Mouse (Mus musculus) heart, postnatal 0 days (tissue): ENCODE data around the gene 3425401B19Rik. TPM values are rescaled to one million over a fixed set of nuclear protein-coding genes. Genes with fewer than 3 reads are reported as not detected.

Experiments
- ATAC-seq: fragments of 200-750 bp; cut with Nextera tagmentation; 2 replicates; pipeline ENCODE4 v1.8.0; 2017; ENCODE audit warnings: low read depth, moderate number of reproducible peaks, moderate library complexity; ENCODE audit not compliant: insufficient read depth
- DNase-seq: peaks from one replicate; pipeline ENCODE4 v3.0.0-alpha.2; 2016; ENCODE audit warnings: low spot score
- H3K27ac ChIP-seq: fragments of 300-500 bp; sonication (generic); 2 replicates; pipeline ENCODE4 v1.5.1; 2014; ENCODE audit warnings: low read depth, mild to moderate bottlenecking
- H3K27me3 ChIP-seq: fragments of 300-500 bp; sonication (generic); 2 replicates; pipeline ENCODE4 v1.6.1; 2014; ENCODE audit warnings: low read length, mixed read lengths; ENCODE audit not compliant: control insufficient read depth, insufficient read depth
- H3K36me3 ChIP-seq: fragments of 300-500 bp; sonication (generic); replicated peaks from 2 replicates; pipeline ENCODE4 v1.6.1; 2014; ENCODE audit warnings: low read length, mixed read lengths; ENCODE audit not compliant: control insufficient read depth, insufficient read depth
- H3K4me1 ChIP-seq: fragments of 300-500 bp; sonication (generic); 2 replicates; pipeline ENCODE4 v1.6.1; 2014; ENCODE audit warnings: antibody characterized with exemption; ENCODE audit not compliant: control insufficient read depth, insufficient read depth
- H3K4me2 ChIP-seq: fragments of 300-500 bp; sonication (generic); 2 replicates; pipeline ENCODE4 v1.6.1; 2014; ENCODE audit warnings: low read depth, mild to moderate bottlenecking, low read length, moderate library complexity
- H3K4me3 ChIP-seq: fragments of 300-500 bp; sonication (generic); 2 replicates; pipeline ENCODE4 v1.5.1; 2014; ENCODE audit warnings: low read depth, low read length
- H3K9ac ChIP-seq: fragments of 300-500 bp; sonication (generic); replicated peaks from 2 replicates; pipeline ENCODE4 v1.6.1; 2014; ENCODE audit warnings: low read depth, low read length, mixed read lengths
- H3K9me3 ChIP-seq: fragments of 300-500 bp; sonication (generic); replicated peaks from 2 replicates; pipeline ENCODE4 v1.6.1; 2016; ENCODE audit warnings: low read length; ENCODE audit not compliant: control insufficient read depth
- CTCF ChIP-seq: IDR thresholded peaks from 2 replicates; pipeline ENCODE4 v1.5.1; 2016; ENCODE audit warnings: antibody characterized with exemption, control low read depth, low read depth
- EP300 ChIP-seq: IDR thresholded peaks from 2 replicates; pipeline ENCODE4 v1.6.1; 2016; ENCODE audit warnings: antibody characterized with exemption, low read depth
- whole genome bisulfite sequencing: fragments of 180-500 bp; shearing (Covaris S2); extraction: QIAGEN DNeasy Blood & Tissue Kit; methylation state at CpG from one replicate; pipeline ENCODE4 v1.1.7; 2014; 5-methylcytosine and 5-hydroxymethylcytosine counted together
- polyA plus RNA-seq: library from polyadenylated mRNA; unstranded; fragments of >200 nt; fragmentation: Nextera tagmentation; extraction: Ambion mirVana; gene quantifications from 2 replicates; pipeline ENCODE4 v1.2.1, GENCODE M21; 2015
- total RNA-seq: library from RNA; depleted of rRNA; stranded (reverse); fragments of >200 nt; gene quantifications from 2 replicates; pipeline ENCODE4 v1.2.3, GENCODE M21; 2014; ENCODE audit warnings: low replicate concordance; rRNA removed

Gene 3425401B19Rik
- total RNA-seq (19.4 and 22.8 TPM in 2 replicates), polyA plus RNA-seq (11.2 and 12.1 TPM in 2 replicates)

GRCm38 (mm10) chr14:32685124-32685826 is at the start of gene 3425401B19Rik:
Gene 3425401B19Rik, minus strand, starts transcription at chr14:32685293.
- 10% methylated on average over 16 of the region's 16 CpGs for WGBS
- Histone ChIP-seq H3K4me1 (peaks cover 20% of the 10 kb centered on the region), H3K9me3 (no peaks in the 10 kb centered on the region), H3K27me3 (no peaks in the 10 kb centered on the region), H3K4me2 (peak within 1 kb of the TSS; percentile 71), H3K36me3 (no peaks in the 10 kb centered on the region), H3K4me3 (peak within 1 kb of the TSS; percentile 60), H3K27ac (peak within 1 kb of the TSS; percentile 97), H3K9ac (peak within 1 kb of the TSS; percentile 74)
- ATAC-seq (peak; percentile 82), DNase-seq (peak; percentile 88)
- 0 out of 2 replicates have a peak, but pooled peaks have one; percentile 18 for TF ChIP-seq EP300
- no peak for TF ChIP-seq CTCF

DNA sequence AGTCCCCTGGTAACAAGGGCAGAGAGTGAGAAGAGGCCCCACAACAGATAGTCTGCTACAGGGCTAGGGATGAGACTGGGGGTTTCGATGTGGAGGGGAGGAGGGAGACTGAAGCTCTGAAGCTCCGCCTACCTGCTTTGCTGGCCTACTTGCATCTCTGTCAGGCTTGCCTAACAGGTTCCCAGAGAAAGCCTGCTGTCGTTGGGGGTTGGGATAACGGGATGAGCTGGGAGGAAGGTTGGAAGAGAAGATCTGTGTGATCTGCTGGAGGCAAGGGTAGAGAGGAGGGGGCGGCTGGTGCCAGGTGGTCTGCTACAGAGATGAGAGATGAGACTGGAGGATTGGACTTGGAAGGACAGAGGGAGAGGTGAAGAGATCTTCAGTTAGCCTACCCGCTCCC is 47.9 kb upstream of the 3425401B19Rik start:
- no peaks in the 10 kb centered on the region for H3K27me3 ChIP-seq
- DNase-seq = no peak
- no peaks in the 10 kb centered on the region for H3K36me3 ChIP-seq
- TF ChIP-seq EP300 (no peak), CTCF (no peak)
- no peak overlapping the region for H3K9ac ChIP-seq
- 46% methylated on average over 6 of the region's 6 CpGs for WGBS
- no peak overlapping the region for H3K27ac ChIP-seq
- no peak for ATAC-seq
- H3K4me3 ChIP-seq = no peak overlapping the region
- no peak overlapping the region for H3K4me2 ChIP-seq
- no peaks in the 10 kb centered on the region for H3K4me1 ChIP-seq
- no peaks in the 10 kb centered on the region for H3K9me3 ChIP-seq

GRCm38 (mm10) chr14:32726864-32727263 is 41.8 kb upstream of the 3425401B19Rik start:
- Histone ChIP-seq H3K27ac (no peak overlapping the region), H3K4me1 (no peaks in the 10 kb centered on the region), H3K4me2 (no peak overlapping the region), H3K4me3 (no peak overlapping the region), H3K9ac (no peak overlapping the region), H3K9me3 (no peaks in the 10 kb centered on the region), H3K36me3 (no peaks in the 10 kb centered on the region), H3K27me3 (no peaks in the 10 kb centered on the region)
- no peak for DNase-seq
- TF ChIP-seq EP300 (no peak), CTCF (no peak)
- no peak for ATAC-seq

DNA sequence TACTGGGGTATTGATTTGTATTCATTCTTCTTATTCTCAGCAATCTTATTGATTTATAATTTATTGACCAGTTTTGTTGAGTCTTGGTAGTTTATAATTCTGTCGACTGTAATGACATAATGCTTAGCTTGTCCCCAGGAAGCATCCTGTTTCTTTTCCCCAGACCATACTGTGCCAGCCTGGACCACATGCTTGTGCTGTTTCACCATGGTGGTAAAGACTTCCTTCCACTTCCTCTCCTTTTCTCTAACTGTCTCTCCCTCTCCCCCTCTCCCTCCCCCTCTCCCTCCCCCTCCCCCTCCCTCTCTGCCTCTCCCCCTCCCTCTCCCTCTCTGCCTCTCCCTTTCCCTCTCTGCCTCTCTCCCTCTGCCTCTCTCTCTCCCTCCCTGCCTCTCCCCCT is 36.4 kb upstream of the 3425401B19Rik start:
- Histone ChIP-seq H3K4me2 (no peak overlapping the region), H3K4me1 (no peaks in the 10 kb centered on the region), H3K9ac (no peak overlapping the region), H3K27ac (no peak overlapping the region), H3K36me3 (no peaks in the 10 kb centered on the region), H3K27me3 (no peaks in the 10 kb centered on the region), H3K9me3 (no peaks in the 10 kb centered on the region), H3K4me3 (no peak overlapping the region)
- TF ChIP-seq CTCF (no peak), EP300 (no peak)
- DNase-seq = no peak
- ATAC-seq = no peak
- 41% methylated on average over 1 of the region's 1 CpGs for WGBS

DNA sequence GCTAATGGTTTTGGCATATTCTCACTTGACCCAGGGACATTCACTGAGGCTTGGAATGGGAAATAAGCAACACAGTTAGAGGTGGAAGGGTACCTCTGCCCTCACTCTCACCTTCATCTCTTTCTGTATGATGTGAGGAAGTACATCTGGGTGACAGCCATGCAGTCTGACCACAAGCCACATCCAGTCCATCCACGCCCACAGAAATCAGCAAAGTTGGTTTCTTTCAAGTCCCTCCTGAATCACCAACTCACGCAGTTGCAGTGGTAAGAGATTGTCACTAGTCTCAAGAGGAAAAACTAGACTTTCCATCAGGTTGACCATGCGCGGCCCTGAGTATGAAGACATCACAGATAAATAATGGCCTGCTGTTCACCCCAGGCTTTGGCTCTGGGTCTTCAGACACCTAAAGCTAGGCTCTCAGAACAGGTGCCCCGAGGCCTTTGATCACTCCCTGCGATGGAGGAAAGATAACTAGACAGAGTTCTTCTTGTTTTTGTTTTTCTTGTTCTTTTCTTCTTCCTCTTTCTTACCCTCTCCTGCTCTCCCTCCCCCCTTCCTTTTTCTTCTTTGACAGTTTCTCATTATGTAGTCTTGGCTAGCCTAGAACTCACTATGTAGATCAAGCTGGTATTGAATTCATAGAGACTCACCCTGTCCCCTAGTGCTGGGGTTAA is 31.8 kb upstream of the 3425401B19Rik start:
- H3K36me3 ChIP-seq = no peaks in the 10 kb centered on the region
- no peak overlapping the region for H3K4me2 ChIP-seq
- WGBS = 71% methylated on average over 6 of the region's 6 CpGs
- no peak for TF ChIP-seq EP300
- no peak for TF ChIP-seq CTCF
- H3K27ac ChIP-seq = no peak overlapping the region
- no peak for ATAC-seq
- H3K27me3 ChIP-seq = no peaks in the 10 kb centered on the region
- H3K9ac ChIP-seq = no peak overlapping the region
- no peaks in the 10 kb centered on the region for H3K4me1 ChIP-seq
- no peak overlapping the region for H3K4me3 ChIP-seq
- no peaks in the 10 kb centered on the region for H3K9me3 ChIP-seq
- no peak for DNase-seq
